Mouse (Mus musculus): Measurements from ENCODE around the gene Cd34. TPM values are rescaled to one million over a fixed set of nuclear protein-coding genes. Genes with fewer than 3 reads are reported as not detected.

Cd34 gene
- polyA plus RNA-seq, 1 experiment = 7.9 TPM

DNA sequence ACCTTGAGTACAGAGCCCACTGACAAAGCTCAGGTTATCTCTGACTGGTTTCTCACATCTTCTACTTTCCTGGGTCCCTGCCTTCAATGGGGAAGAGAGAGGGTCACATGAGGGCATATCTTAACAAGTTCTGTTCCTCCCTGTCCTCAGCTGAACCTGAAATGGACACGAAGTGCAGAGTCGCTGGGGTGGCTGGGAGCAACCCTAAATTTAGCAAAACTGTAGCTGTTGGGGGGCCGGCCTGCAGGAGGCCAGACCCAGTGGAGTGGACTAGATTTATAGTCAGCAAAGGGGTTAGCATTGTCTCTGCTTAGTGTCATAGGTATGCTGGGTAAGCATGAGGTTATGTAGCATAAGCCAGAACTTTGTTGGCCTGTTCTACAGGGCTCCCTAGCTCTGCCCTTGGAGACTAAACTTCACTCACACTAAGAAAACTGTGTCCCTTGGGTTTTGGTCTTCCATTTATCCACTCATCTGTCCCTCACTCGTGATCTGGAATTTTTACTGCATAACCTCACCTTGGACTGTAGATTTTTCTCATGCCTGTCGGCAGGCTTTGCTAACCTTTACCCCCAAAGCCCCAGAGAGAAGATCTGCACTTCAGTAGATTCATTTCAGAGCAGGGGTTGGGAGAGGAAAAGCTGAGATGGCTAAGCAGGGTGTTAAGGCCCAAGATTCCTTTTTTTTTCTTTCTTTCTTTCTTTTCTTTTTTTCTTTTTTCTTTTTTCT is 54.1 kb downstream of the Cd34 start:
- no peaks in the 10 kb centered on the region for H3K36me3 ChIP-seq (ENCODE audit: control insufficient read depth, insufficient read depth, low read length)
- no peak overlapping the region for H3K4me3 ChIP-seq (ENCODE audit: control insufficient read depth, low read depth, low read length)
- TF ChIP-seq CTCF (IDR thresholded peaks at IDR 0.05; ENCODE audit: control insufficient read depth, insufficient read depth, insufficient replicate concordance, low read depth, low read length) (no peak), POLR2A (IDR thresholded peaks at IDR 0.05; ENCODE audit: control insufficient read depth, low read depth, low read length) (no peak)
- H3K4me1 ChIP-seq (ENCODE audit: control insufficient read depth, insufficient read depth, low read length) = peaks cover 3% of the 10 kb centered on the region
- peak overlapping the region; percentile 8; the same call in 1 of the 2 replicates for H3K27ac ChIP-seq (ENCODE audit: control insufficient read depth, insufficient read depth, low read depth, low read length)
- no peaks in the 10 kb centered on the region for H3K27me3 ChIP-seq (ENCODE audit: control insufficient read depth, insufficient read depth, low read length)

DNA sequence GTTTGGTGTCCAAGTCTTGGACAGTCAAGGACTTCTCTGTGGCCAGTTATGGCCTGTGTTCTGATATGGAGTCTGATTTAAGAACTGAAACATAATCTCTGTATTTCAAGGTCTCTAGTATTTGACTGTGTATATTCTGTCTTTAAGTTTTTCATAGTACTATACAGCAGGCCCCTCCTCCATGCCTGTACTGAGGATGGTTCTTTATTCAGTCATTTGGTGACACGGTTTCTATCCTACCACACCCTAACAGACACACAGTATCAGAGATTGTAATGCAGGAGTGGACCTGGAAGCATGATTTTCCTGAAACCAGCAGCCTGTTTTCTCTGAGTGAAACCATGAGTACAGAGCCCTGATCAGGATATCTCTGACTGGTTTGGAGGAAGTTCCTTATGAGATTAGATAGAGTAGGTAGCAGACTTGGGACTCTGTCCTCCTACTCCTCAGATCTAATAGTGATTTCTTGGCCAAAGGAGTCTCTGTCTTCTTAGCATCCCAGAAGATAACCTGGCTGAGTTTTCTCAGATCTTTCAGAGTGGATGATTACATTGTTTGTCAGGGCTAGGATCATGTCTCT is 54.9 kb downstream of the Cd34 start:
- Histone ChIP-seq H3K36me3 (ENCODE audit: control insufficient read depth, insufficient read depth, low read length) (no peaks in the 10 kb centered on the region), H3K4me1 (ENCODE audit: control insufficient read depth, insufficient read depth, low read length) (peaks cover 3% of the 10 kb centered on the region), H3K4me3 (ENCODE audit: control insufficient read depth, low read depth, low read length) (no peak overlapping the region), H3K27me3 (ENCODE audit: control insufficient read depth, insufficient read depth, low read length) (no peaks in the 10 kb centered on the region), H3K27ac (ENCODE audit: control insufficient read depth, insufficient read depth, low read depth, low read length) (no peak overlapping the region)
- TF ChIP-seq POLR2A (IDR thresholded peaks at IDR 0.05; ENCODE audit: control insufficient read depth, low read depth, low read length) (no peak), CTCF (IDR thresholded peaks at IDR 0.05; ENCODE audit: control insufficient read depth, insufficient read depth, insufficient replicate concordance, low read depth, low read length) (no peak)

DNA sequence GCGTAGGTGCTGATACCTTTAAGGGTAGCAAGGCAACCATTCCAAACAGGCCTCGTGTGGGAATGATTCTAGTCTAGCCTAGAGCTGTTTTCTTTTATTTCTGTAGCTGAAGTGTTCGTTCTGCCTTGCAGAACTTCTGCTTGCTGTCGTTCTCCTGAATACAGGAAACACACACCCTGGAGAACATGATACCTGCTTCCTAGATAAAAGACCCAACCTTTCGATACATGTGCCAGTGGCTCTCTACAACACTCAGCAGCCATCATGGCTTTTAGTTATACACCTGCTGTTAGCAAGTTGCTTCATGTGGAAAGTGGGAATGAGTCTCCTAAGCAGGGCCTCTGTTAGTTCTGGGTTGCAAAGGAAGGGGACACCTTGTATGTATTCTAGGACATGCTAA is 55.6 kb downstream of the Cd34 start:
- TF ChIP-seq POLR2A (IDR thresholded peaks at IDR 0.05; ENCODE audit: control insufficient read depth, low read depth, low read length) = no peak
- no peak for TF ChIP-seq CTCF (IDR thresholded peaks at IDR 0.05; ENCODE audit: control insufficient read depth, insufficient read depth, insufficient replicate concordance, low read depth, low read length)
- Histone ChIP-seq H3K4me3 (ENCODE audit: control insufficient read depth, low read depth, low read length) (peak overlapping the region; percentile 56; the same call in 1 of the 2 replicates), H3K4me1 (ENCODE audit: control insufficient read depth, insufficient read depth, low read length) (peaks cover 3% of the 10 kb centered on the region), H3K36me3 (ENCODE audit: control insufficient read depth, insufficient read depth, low read length) (no peaks in the 10 kb centered on the region), H3K27ac (ENCODE audit: control insufficient read depth, insufficient read depth, low read depth, low read length) (no peak overlapping the region), H3K27me3 (ENCODE audit: control insufficient read depth, insufficient read depth, low read length) (no peaks in the 10 kb centered on the region)

DNA sequence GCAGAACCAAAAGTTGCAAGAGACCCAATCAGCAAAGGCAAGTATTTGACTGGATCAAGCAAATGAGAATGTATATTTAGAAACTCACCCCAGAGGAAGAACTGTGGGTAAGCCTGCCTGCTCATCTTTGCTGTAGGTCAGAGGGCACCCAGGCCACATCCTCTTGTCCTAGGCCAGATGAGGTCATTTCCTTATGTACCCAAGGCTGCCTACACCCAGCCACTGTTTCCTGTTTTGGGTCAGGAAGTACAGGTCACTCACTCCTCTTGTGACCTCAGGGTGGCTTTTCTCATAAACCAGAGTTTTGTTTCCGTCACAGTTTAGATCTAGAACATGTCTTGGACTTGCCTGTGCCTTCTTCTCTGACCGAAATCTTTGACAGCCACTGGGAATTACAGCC is 56.6 kb downstream of the Cd34 start:
- Histone ChIP-seq H3K27ac (ENCODE audit: control insufficient read depth, insufficient read depth, low read depth, low read length) (peak overlapping the region; percentile 24), H3K4me3 (ENCODE audit: control insufficient read depth, low read depth, low read length) (peak overlapping the region; percentile 10), H3K27me3 (ENCODE audit: control insufficient read depth, insufficient read depth, low read length) (no peaks in the 10 kb centered on the region), H3K4me1 (ENCODE audit: control insufficient read depth, insufficient read depth, low read length) (peaks cover 3% of the 10 kb centered on the region), H3K36me3 (ENCODE audit: control insufficient read depth, insufficient read depth, low read length) (no peaks in the 10 kb centered on the region)
- TF ChIP-seq CTCF (IDR thresholded peaks at IDR 0.05; ENCODE audit: control insufficient read depth, insufficient read depth, insufficient replicate concordance, low read depth, low read length) (no peak), POLR2A (IDR thresholded peaks at IDR 0.05; ENCODE audit: control insufficient read depth, low read depth, low read length) (no peak)

DNA sequence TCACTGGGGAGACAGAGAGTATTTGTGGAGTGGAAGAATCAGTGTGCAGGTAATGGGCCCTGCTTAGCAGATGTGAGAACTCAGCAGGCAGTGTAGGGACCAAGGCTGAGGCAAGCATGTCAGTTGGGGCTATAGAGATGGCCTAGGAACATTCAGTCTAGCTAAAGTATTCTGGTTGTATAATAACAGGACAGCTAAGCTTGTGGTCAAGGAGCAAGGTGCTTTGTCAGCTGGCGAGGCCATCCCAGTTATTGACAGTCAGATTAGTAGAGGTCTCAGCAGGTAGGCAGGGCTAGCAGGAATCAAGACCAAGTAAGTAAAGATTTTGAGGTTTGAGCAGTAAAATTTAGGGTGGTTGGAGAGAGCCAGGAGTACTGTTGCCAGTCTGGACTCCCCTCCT is 59.8 kb downstream of the Cd34 start:
- no peak for TF ChIP-seq CTCF (IDR thresholded peaks at IDR 0.05; ENCODE audit: control insufficient read depth, insufficient read depth, insufficient replicate concordance, low read depth, low read length)
- Histone ChIP-seq H3K4me1 (ENCODE audit: control insufficient read depth, insufficient read depth, low read length) (no peaks in the 10 kb centered on the region), H3K27me3 (ENCODE audit: control insufficient read depth, insufficient read depth, low read length) (no peaks in the 10 kb centered on the region), H3K27ac (ENCODE audit: control insufficient read depth, insufficient read depth, low read depth, low read length) (no peak overlapping the region), H3K36me3 (ENCODE audit: control insufficient read depth, insufficient read depth, low read length) (no peaks in the 10 kb centered on the region), H3K4me3 (ENCODE audit: control insufficient read depth, low read depth, low read length) (peak overlapping the region; percentile 81)

DNA sequence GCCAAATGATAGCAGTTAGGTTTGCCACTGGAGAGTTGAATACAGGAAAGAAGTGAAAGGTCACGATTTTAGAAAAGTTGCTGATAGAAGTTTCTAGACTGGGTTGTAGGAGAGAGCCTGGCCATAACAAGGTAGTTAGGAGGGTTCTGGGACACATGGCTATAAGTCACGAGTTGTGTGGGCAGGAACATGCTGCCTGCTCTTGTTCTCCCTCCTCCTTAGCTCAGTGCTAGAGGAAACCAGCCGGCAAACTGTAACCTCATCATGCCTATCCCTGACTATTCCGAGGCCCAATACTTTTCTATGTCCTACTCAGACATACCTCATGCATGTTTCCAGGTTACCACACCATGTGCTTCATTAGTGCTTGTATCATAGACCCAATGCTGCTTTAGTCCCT is 64.7 kb downstream of the Cd34 start:
- Histone ChIP-seq H3K27me3 (ENCODE audit: control insufficient read depth, insufficient read depth, low read length) (no peaks in the 10 kb centered on the region), H3K4me3 (ENCODE audit: control insufficient read depth, low read depth, low read length) (no peak overlapping the region; the same call in 1 of the 2 replicates), H3K36me3 (ENCODE audit: control insufficient read depth, insufficient read depth, low read length) (no peaks in the 10 kb centered on the region), H3K27ac (ENCODE audit: control insufficient read depth, insufficient read depth, low read depth, low read length) (no peak overlapping the region), H3K4me1 (ENCODE audit: control insufficient read depth, insufficient read depth, low read length) (no peaks in the 10 kb centered on the region; the same call in 1 of the 2 replicates)
- no peak for TF ChIP-seq CTCF (IDR thresholded peaks at IDR 0.05; ENCODE audit: control insufficient read depth, insufficient read depth, insufficient replicate concordance, low read depth, low read length)
- no peak for TF ChIP-seq POLR2A (IDR thresholded peaks at IDR 0.05; ENCODE audit: control insufficient read depth, low read depth, low read length)

DNA sequence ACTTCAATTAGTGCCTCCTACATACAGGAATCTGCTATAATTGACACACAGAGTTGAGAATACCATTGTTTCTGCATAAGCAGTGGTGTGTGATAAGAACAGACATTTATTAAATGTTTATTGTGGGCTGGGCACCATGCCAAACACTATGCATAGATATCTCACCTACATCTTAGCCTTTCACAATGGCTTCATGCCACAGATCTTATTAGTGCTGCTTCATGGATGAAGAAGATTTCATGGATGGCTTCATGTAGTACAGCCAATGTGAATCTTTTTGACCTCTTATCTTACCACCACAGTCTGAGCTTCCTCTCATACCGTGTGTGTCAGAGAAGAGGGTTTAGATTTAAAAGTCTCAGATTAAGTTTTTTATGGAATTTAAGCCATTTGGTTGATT is 65.6 kb downstream of the Cd34 start:
- Histone ChIP-seq H3K4me1 (ENCODE audit: control insufficient read depth, insufficient read depth, low read length) (no peaks in the 10 kb centered on the region; the same call in 1 of the 2 replicates), H3K27ac (ENCODE audit: control insufficient read depth, insufficient read depth, low read depth, low read length) (no peak overlapping the region), H3K27me3 (ENCODE audit: control insufficient read depth, insufficient read depth, low read length) (no peaks in the 10 kb centered on the region), H3K36me3 (ENCODE audit: control insufficient read depth, insufficient read depth, low read length) (no peaks in the 10 kb centered on the region), H3K4me3 (ENCODE audit: control insufficient read depth, low read depth, low read length) (no peak overlapping the region)
- TF ChIP-seq CTCF (IDR thresholded peaks at IDR 0.05; ENCODE audit: control insufficient read depth, insufficient read depth, insufficient replicate concordance, low read depth, low read length) (no peak), POLR2A (IDR thresholded peaks at IDR 0.05; ENCODE audit: control insufficient read depth, low read depth, low read length) (no peak)

Data from testis, adult 2 months (tissue).